Mouse (Mus musculus): Measurements from ENCODE around the gene Chn1. TPM values are rescaled to one million over a fixed set of nuclear protein-coding genes. Genes with fewer than 3 reads are reported as not detected.

Gene Chn1
- polyA plus RNA-seq, 1 experiment from 2014 or later: not detected

GRCm38 (mm10) chr2:73690783-73691604 lies 84.2 kb downstream of the Chn1 start:
- no peaks in the 10 kb centered on the region for H3K79me2 ChIP-seq (ENCODE audit: inconsistent target)
- no peak overlapping the region for H3K4me3 ChIP-seq (ENCODE audit: inconsistent target)
- WGBS (ENCODE audit: missing documents): 91% methylated on average over 6 of the region's 6 CpGs
- H3K27ac ChIP-seq: no peak overlapping the region
- H3K36me3 ChIP-seq (ENCODE audit: inconsistent target): no peaks in the 10 kb centered on the region

GRCm38 (mm10) chr2:73682500-73682899 lies 92.6 kb downstream of the Chn1 start:
- no peaks in the 10 kb centered on the region for H3K79me2 ChIP-seq (ENCODE audit: inconsistent target)

GRCm38 (mm10) chr2:73680425-73681027 lies 94.6 kb downstream of the Chn1 start:
- no peaks in the 10 kb centered on the region for H3K79me2 ChIP-seq (ENCODE audit: inconsistent target)
- 91% methylated on average over 1 of the region's 1 CpGs for WGBS (ENCODE audit: missing documents)
- H3K27ac ChIP-seq: no peak overlapping the region
- H3K4me3 ChIP-seq (ENCODE audit: inconsistent target): no peak overlapping the region
- no peaks in the 10 kb centered on the region for H3K36me3 ChIP-seq (ENCODE audit: inconsistent target)

More at GRCm38 (mm10) chr2:73682500-73682899, 92.6 kb downstream of the Chn1 start:
- 87% methylated on average over 1 of the region's 1 CpGs for WGBS (ENCODE audit: missing documents)
- Histone ChIP-seq H3K27ac (no peak overlapping the region), H3K4me3 (ENCODE audit: inconsistent target) (no peak overlapping the region), H3K36me3 (ENCODE audit: inconsistent target) (no peaks in the 10 kb centered on the region)

- Histone ChIP-seq H3K79me2 (ENCODE audit: inconsistent target) (no peaks in the 10 kb centered on the region), H3K36me3 (ENCODE audit: inconsistent target) (no peaks in the 10 kb centered on the region), H3K4me3 (ENCODE audit: inconsistent target) (no peak overlapping the region), H3K27ac (no peak overlapping the region)
- 71% methylated on average over 4 of the region's 4 CpGs for WGBS (ENCODE audit: missing documents)
Observed at GRCm38 (mm10) chr2:73668608-73669007, 106.5 kb downstream of the Chn1 start.

- 87% methylated on average over 11 of the region's 11 CpGs for WGBS (ENCODE audit: missing documents)
- H3K36me3 ChIP-seq (ENCODE audit: inconsistent target): no peaks in the 10 kb centered on the region
- no peak overlapping the region for H3K4me3 ChIP-seq (ENCODE audit: inconsistent target)
- H3K27ac ChIP-seq: no peak overlapping the region
- H3K79me2 ChIP-seq (ENCODE audit: inconsistent target): no peaks in the 10 kb centered on the region
Observed at GRCm38 (mm10) chr2:73660566-73661134, 114.5 kb downstream of the Chn1 start.

- 23% methylated on average over 18 of the region's 18 CpGs for WGBS (ENCODE audit: missing documents)
- no peak overlapping the region for H3K4me3 ChIP-seq (ENCODE audit: inconsistent target)
Observed at GRCm38 (mm10) chr2:73659726-73660565, 115.2 kb downstream of the Chn1 start.

GRCm38 (mm10) chr2:73659041-73659440 lies 116.1 kb downstream of the Chn1 start:
- 96% methylated on average over 8 of the region's 8 CpGs for WGBS (ENCODE audit: missing documents)
- no peaks in the 10 kb centered on the region for H3K79me2 ChIP-seq (ENCODE audit: inconsistent target)
- no peak overlapping the region for H3K27ac ChIP-seq
- no peaks in the 10 kb centered on the region for H3K36me3 ChIP-seq (ENCODE audit: inconsistent target)
- H3K4me3 ChIP-seq (ENCODE audit: inconsistent target): no peak overlapping the region

More at GRCm38 (mm10) chr2:73659726-73660565, 115.2 kb downstream of the Chn1 start:
- no peaks in the 10 kb centered on the region for H3K79me2 ChIP-seq (ENCODE audit: inconsistent target)
- no peak overlapping the region for H3K27ac ChIP-seq
- no peaks in the 10 kb centered on the region for H3K36me3 ChIP-seq (ENCODE audit: inconsistent target)

- H3K27ac ChIP-seq: no peak overlapping the region
- 98% methylated on average over 3 of the region's 3 CpGs for WGBS (ENCODE audit: missing documents)
- no peaks in the 10 kb centered on the region for H3K36me3 ChIP-seq (ENCODE audit: inconsistent target)
- H3K79me2 ChIP-seq (ENCODE audit: inconsistent target): no peaks in the 10 kb centered on the region
- H3K4me3 ChIP-seq (ENCODE audit: inconsistent target): no peak overlapping the region
Observed at GRCm38 (mm10) chr2:73657961-73658360, 117.2 kb downstream of the Chn1 start.

- Histone ChIP-seq H3K4me3 (ENCODE audit: inconsistent target) (no peak overlapping the region), H3K79me2 (ENCODE audit: inconsistent target) (no peaks in the 10 kb centered on the region), H3K27ac (no peak overlapping the region), H3K36me3 (ENCODE audit: inconsistent target) (no peaks in the 10 kb centered on the region)
- 68% methylated on average over 7 of the region's 7 CpGs for WGBS (ENCODE audit: missing documents)
Observed at GRCm38 (mm10) chr2:73657151-73657550, 118.0 kb downstream of the Chn1 start.

GRCm38 (mm10) chr2:73655663-73656062 lies 119.5 kb downstream of the Chn1 start:
- no peaks in the 10 kb centered on the region for H3K36me3 ChIP-seq (ENCODE audit: inconsistent target)
- no peak overlapping the region for H3K4me3 ChIP-seq (ENCODE audit: inconsistent target)
- no peak overlapping the region for H3K27ac ChIP-seq
- no peaks in the 10 kb centered on the region for H3K79me2 ChIP-seq (ENCODE audit: inconsistent target)
- WGBS (ENCODE audit: missing documents): 72% methylated on average over 4 of the region's 4 CpGs

GRCm38 (mm10) chr2:73654892-73655243 lies 120.3 kb downstream of the Chn1 start:
- 91% methylated on average over 1 of the region's 1 CpGs for WGBS (ENCODE audit: missing documents)
- Histone ChIP-seq H3K27ac (no peak overlapping the region), H3K4me3 (ENCODE audit: inconsistent target) (no peak overlapping the region), H3K79me2 (ENCODE audit: inconsistent target) (no peaks in the 10 kb centered on the region), H3K36me3 (ENCODE audit: inconsistent target) (no peaks in the 10 kb centered on the region)

- 85% methylated on average over 4 of the region's 4 CpGs for WGBS (ENCODE audit: missing documents)
- H3K36me3 ChIP-seq (ENCODE audit: inconsistent target): no peaks in the 10 kb centered on the region
- no peak overlapping the region for H3K27ac ChIP-seq
- no peaks in the 10 kb centered on the region for H3K79me2 ChIP-seq (ENCODE audit: inconsistent target)
- no peak overlapping the region for H3K4me3 ChIP-seq (ENCODE audit: inconsistent target)
Observed at GRCm38 (mm10) chr2:73654059-73654891, 120.9 kb downstream of the Chn1 start.

- Histone ChIP-seq H3K27ac (no peak overlapping the region), H3K36me3 (ENCODE audit: inconsistent target) (no peaks in the 10 kb centered on the region), H3K79me2 (ENCODE audit: inconsistent target) (no peaks in the 10 kb centered on the region), H3K4me3 (ENCODE audit: inconsistent target) (no peak overlapping the region)
- 91% methylated on average over 5 of the region's 6 CpGs for WGBS (ENCODE audit: missing documents)
Observed at GRCm38 (mm10) chr2:73637688-73638087, 137.5 kb downstream of the Chn1 start.

GRCm38 (mm10) chr2:73636387-73636786 lies 138.8 kb downstream of the Chn1 start:
- Histone ChIP-seq H3K36me3 (ENCODE audit: inconsistent target) (no peaks in the 10 kb centered on the region), H3K4me3 (ENCODE audit: inconsistent target) (no peak overlapping the region), H3K27ac (no peak overlapping the region), H3K79me2 (ENCODE audit: inconsistent target) (no peaks in the 10 kb centered on the region)
- WGBS (ENCODE audit: missing documents): 77% methylated on average over 3 of the region's 3 CpGs
